Mouse (Mus musculus) kidney, adult 10 weeks (tissue): ENCODE data around the gene Hist1h4c. TPM values are rescaled to one million over a fixed set of nuclear protein-coding genes. Genes with fewer than 3 reads are reported as not detected.

Source experiments
- polyA plus RNA-seq: library from polyadenylated mRNA; stranded (reverse); fragments of 350-450 nt; fragmentation: Illumina TruSeq; extraction: RNeasy Lipid Tissue Mini Kit (QIAGEN cat#74804); gene quantifications from one replicate; pipeline ENCODE4 v1.2.3, GENCODE M21; 2014; ENCODE audit warnings: low read depth, low replicate concordance

Hist1h4c gene
- 6.6 TPM for polyA plus RNA-seq

GRCm38 (mm10) chr13:23698300-23698693 lies at the start of gene Hist1h4c:
TSS of gene Hist1h4c (minus strand) at chr13:23698454.

GRCm38 (mm10) chr13:23746201-23747080 lies 48.2 kb upstream of the Hist1h4c start, which contains the start of gene Hist1h2bb:
TSS of gene Hist1h2bb (plus strand) at chr13:23746734.

GRCm38 (mm10) chr13:23745381-23746161 lies 47.3 kb upstream of the Hist1h4c start, which contains the start of gene Hist1h3c:
TSS of gene Hist1h3c (minus strand) at chr13:23745602.

GRCm38 (mm10) chr13:23738677-23739068 lies 40.4 kb upstream of the Hist1h4c start, which contains the start of gene Hist1h1c:
TSS of gene Hist1h1c (plus strand) at chr13:23738808.

GRCm38 (mm10) chr13:23710374-23711089 lies 12.3 kb upstream of the Hist1h4c start, which contains the start of gene Hfe:
TSS of gene Hfe (minus strand) at chr13:23710854.

GRCm38 (mm10) chr13:23695514-23695913 lies 2.7 kb downstream of the Hist1h4c start, which contains the start of gene Hist1h1t:
TSS of gene Hist1h1t (plus strand) at chr13:23695814.

GRCm38 (mm10) chr13:23683755-23684281 lies 14.4 kb downstream of the Hist1h4c start, which contains the start of the genes Hist1h2ac and Hist1h2bc:
TSS of gene Hist1h2ac (minus strand) at chr13:23683948.
TSS of gene Hist1h2bc (plus strand) at chr13:23684199.

Other genes starting within 250 kb of the Hist1h4c start
- gene Btn1a1, start 232.6 kb downstream of the Hist1h4c start, polyA plus RNA-seq = not detected
- not detected for gene Btn2a2, start 209.6 kb downstream of the Hist1h4c start, polyA plus RNA-seq
- gene Hist1h4h, start 167.4 kb downstream of the Hist1h4c start, polyA plus RNA-seq = not detected
- gene Hist1h2af, start 164.5 kb downstream of the Hist1h4c start, polyA plus RNA-seq = not detected
- gene Hist1h3g, start 163.0 kb downstream of the Hist1h4c start, polyA plus RNA-seq = not detected
- gene Hist1h2bh, start 155.1 kb downstream of the Hist1h4c start, polyA plus RNA-seq = 1.2 TPM
- not detected for gene Hist1h3f, start 154.4 kb downstream of the Hist1h4c start, polyA plus RNA-seq
- not detected for gene Hist1h4f, start 146.8 kb downstream of the Hist1h4c start, polyA plus RNA-seq
- gene Hist1h1d, start 145.2 kb downstream of the Hist1h4c start, polyA plus RNA-seq = 3.8 TPM
- not detected for gene Hist1h3e, start 136.1 kb downstream of the Hist1h4c start, polyA plus RNA-seq
- not detected for gene Hist1h2ae, start 127.2 kb downstream of the Hist1h4c start, polyA plus RNA-seq
- not detected for gene Hist1h2bg, start 127.1 kb downstream of the Hist1h4c start, polyA plus RNA-seq
- gene Hist1h2bf, start 124.3 kb downstream of the Hist1h4c start, polyA plus RNA-seq = not detected
- not detected for gene Hist1h2ad, start 124.1 kb downstream of the Hist1h4c start, polyA plus RNA-seq
- 0.49 TPM for gene Hist1h3d, start 122.7 kb downstream of the Hist1h4c start, polyA plus RNA-seq
- gene Hist1h4d, start 116.9 kb downstream of the Hist1h4c start, polyA plus RNA-seq = 0.40 TPM
- 17.8 TPM for gene Hist1h2be, start 77.3 kb downstream of the Hist1h4c start, polyA plus RNA-seq
- gene Hist1h1e, start 75.9 kb downstream of the Hist1h4c start, polyA plus RNA-seq = 7.7 TPM
- gene Hist1h2ac, start 14.5 kb downstream of the Hist1h4c start, polyA plus RNA-seq = 3.4 TPM
- gene Hist1h2bc, start 14.3 kb downstream of the Hist1h4c start, polyA plus RNA-seq = 366 TPM
- not detected for gene Hist1h1t, start 2.6 kb downstream of the Hist1h4c start, polyA plus RNA-seq
- 29.7 TPM for gene Hfe, start 12.4 kb upstream of the Hist1h4c start, polyA plus RNA-seq
- gene Hist1h1c, start 40.4 kb upstream of the Hist1h4c start, polyA plus RNA-seq = 67.6 TPM
- not detected for gene Hist1h3c, start 47.1 kb upstream of the Hist1h4c start, polyA plus RNA-seq
- not detected for gene Hist1h2bb, start 48.3 kb upstream of the Hist1h4c start, polyA plus RNA-seq
- gene Hist1h2ab, start 52.7 kb upstream of the Hist1h4c start, polyA plus RNA-seq = not detected
- not detected for gene Hist1h3b, start 53.8 kb upstream of the Hist1h4c start, polyA plus RNA-seq
- gene Hist1h4b, start 58.6 kb upstream of the Hist1h4c start, polyA plus RNA-seq = not detected
- not detected for gene Hist1h4a, start 62.8 kb upstream of the Hist1h4c start, polyA plus RNA-seq
- not detected for gene Hist1h3a, start 63.9 kb upstream of the Hist1h4c start, polyA plus RNA-seq
- not detected for gene Hist1h1a, start 65.2 kb upstream of the Hist1h4c start, polyA plus RNA-seq
- gene Trim38, start 71.5 kb upstream of the Hist1h4c start, polyA plus RNA-seq = not detected
- gene Slc17a2, start 108.5 kb upstream of the Hist1h4c start, polyA plus RNA-seq = 23.4 TPM
- 577 TPM for gene Slc17a3, start 141.0 kb upstream of the Hist1h4c start, polyA plus RNA-seq
- 1,038 TPM for gene Slc17a1, start 169.3 kb upstream of the Hist1h4c start, polyA plus RNA-seq
- 3.4 TPM for gene Slc17a4, start 216.6 kb upstream of the Hist1h4c start, polyA plus RNA-seq
- gene Hist1h2ba, start 235.7 kb upstream of the Hist1h4c start, polyA plus RNA-seq = not detected
- gene Hist1h2aa, start 236.0 kb upstream of the Hist1h4c start, polyA plus RNA-seq = not detected